Mouse (Mus musculus) testis, adult 2 months (tissue): ENCODE measurements at regions not wholly inside any gene's neighbourhood (a gene's known extent, or its start where the extent isn't known, plus 50 kb on each side); places are given as distances from the start of the nearest gene placed in this dataset.

ENCODE experiments used
- H3K27ac ChIP-seq: fragments of 200-500 bp; 2 replicates; pipeline ENCODE4 v1.5.1; 2012; ENCODE audit warnings: low read depth, low read length; ENCODE audit not compliant: control insufficient read depth, insufficient read depth
- H3K27me3 ChIP-seq: fragments of 200-500 bp; 2 replicates; pipeline ENCODE4 v1.6.1; 2012; ENCODE audit warnings: mild to moderate bottlenecking, low read length, moderate library complexity; ENCODE audit not compliant: control insufficient read depth, insufficient read depth
- H3K36me3 ChIP-seq: fragments of 200-500 bp; 2 replicates; pipeline ENCODE4 v1.6.1; 2012; ENCODE audit warnings: mild to moderate bottlenecking, low read length; ENCODE audit not compliant: control insufficient read depth, insufficient read depth
- H3K4me1 ChIP-seq: fragments of 200-500 bp; 2 replicates; pipeline ENCODE4 v1.6.1; 2012; ENCODE audit warnings: low read length; ENCODE audit not compliant: control insufficient read depth, insufficient read depth
- H3K4me3 ChIP-seq: fragments of 200-500 bp; 2 replicates; pipeline ENCODE4 v1.5.1; 2012; ENCODE audit warnings: low read depth, mild to moderate bottlenecking, low read length, moderate library complexity, mixed read lengths; ENCODE audit not compliant: control insufficient read depth
- CTCF ChIP-seq: fragments of 200-500 bp; IDR thresholded peaks from 2 replicates; pipeline ENCODE4 v1.5.1; 2012; ENCODE audit warnings: low read depth, mild to moderate bottlenecking, inconsistent platforms, low read length, moderate library complexity; ENCODE audit not compliant: control insufficient read depth, insufficient read depth, insufficient replicate concordance
- POLR2A ChIP-seq: fragments of 200-500 bp; IDR thresholded peaks from 2 replicates; pipeline ENCODE4 v1.6.1; 2012; ENCODE audit warnings: low read depth, mild to moderate bottlenecking, inconsistent platforms, low read length, moderate library complexity; ENCODE audit not compliant: control insufficient read depth

GRCm38 (mm10) chr5:64519731-64520130, 283.5 kb upstream of the Klf3 start:
- TF ChIP-seq POLR2A (no peak), CTCF (no peak)
- no peaks in the 10 kb centered on the region; the same call in 1 of the 2 replicates for H3K4me1 ChIP-seq
- no peak overlapping the region for H3K27ac ChIP-seq
- H3K4me3 ChIP-seq: no peak overlapping the region
- no peaks in the 10 kb centered on the region for H3K36me3 ChIP-seq
- H3K27me3 ChIP-seq: no peaks in the 10 kb centered on the region

GRCm38 (mm10) chr5:64521401-64521800, 281.8 kb upstream of the Klf3 start:
- H3K4me1 ChIP-seq: no peaks in the 10 kb centered on the region; the same call in 1 of the 2 replicates
- no peaks in the 10 kb centered on the region for H3K36me3 ChIP-seq
- H3K27ac ChIP-seq: no peak overlapping the region
- H3K27me3 ChIP-seq: no peaks in the 10 kb centered on the region
- no peak overlapping the region for H3K4me3 ChIP-seq
- no peak for TF ChIP-seq POLR2A
- TF ChIP-seq CTCF: no peak

- H3K27ac ChIP-seq: no peak overlapping the region
- TF ChIP-seq CTCF (no peak), POLR2A (no peak)
- no peaks in the 10 kb centered on the region; the same call in 1 of the 2 replicates for H3K4me1 ChIP-seq
- no peaks in the 10 kb centered on the region for H3K36me3 ChIP-seq
- H3K27me3 ChIP-seq: no peaks in the 10 kb centered on the region
- no peak overlapping the region for H3K4me3 ChIP-seq
Measured at GRCm38 (mm10) chr5:64521969-64522368, 281.2 kb upstream of the Klf3 start.

- Histone ChIP-seq H3K4me1 (no peaks in the 10 kb centered on the region), H3K36me3 (no peaks in the 10 kb centered on the region), H3K27me3 (no peaks in the 10 kb centered on the region), H3K4me3 (no peak overlapping the region), H3K27ac (no peak overlapping the region)
- TF ChIP-seq CTCF: no peak
- TF ChIP-seq POLR2A: no peak
Measured at GRCm38 (mm10) chr5:64526521-64526920, 276.7 kb upstream of the Klf3 start.

GRCm38 (mm10) chr5:64527962-64528361, 275.2 kb upstream of the Klf3 start:
- Histone ChIP-seq H3K36me3 (no peaks in the 10 kb centered on the region), H3K4me1 (no peaks in the 10 kb centered on the region), H3K4me3 (no peak overlapping the region), H3K27me3 (no peaks in the 10 kb centered on the region), H3K27ac (no peak overlapping the region)
- no peak for TF ChIP-seq POLR2A
- TF ChIP-seq CTCF: no peak

GRCm38 (mm10) chr5:64534371-64534770, 268.8 kb upstream of the Klf3 start:
- Histone ChIP-seq H3K36me3 (no peaks in the 10 kb centered on the region), H3K27ac (no peak overlapping the region), H3K27me3 (no peaks in the 10 kb centered on the region), H3K4me1 (no peaks in the 10 kb centered on the region; the same call in 1 of the 2 replicates), H3K4me3 (no peak overlapping the region)
- TF ChIP-seq CTCF (no peak), POLR2A (no peak)

- Histone ChIP-seq H3K27me3 (no peaks in the 10 kb centered on the region), H3K36me3 (no peaks in the 10 kb centered on the region), H3K4me1 (no peaks in the 10 kb centered on the region; the same call in 1 of the 2 replicates), H3K27ac (no peak overlapping the region), H3K4me3 (no peak overlapping the region)
- TF ChIP-seq CTCF (no peak), POLR2A (no peak)
Measured at GRCm38 (mm10) chr5:64534947-64535346, 268.2 kb upstream of the Klf3 start.

- Histone ChIP-seq H3K36me3 (no peaks in the 10 kb centered on the region), H3K27ac (no peak overlapping the region), H3K27me3 (no peaks in the 10 kb centered on the region), H3K4me1 (no peaks in the 10 kb centered on the region; the same call in 1 of the 2 replicates), H3K4me3 (no peak overlapping the region)
- TF ChIP-seq POLR2A (no peak), CTCF (no peak)
Measured at GRCm38 (mm10) chr5:64535546-64535945, 267.6 kb upstream of the Klf3 start.
